Mouse (Mus musculus) Muller cell, postnatal 12 days (primary cell): Measurements from ENCODE around the gene Mansc1.

ENCODE experiments used
- DNase-seq: peaks from one replicate; pipeline ENCODE4 v3.0.0-alpha.2; 2015; ENCODE audit errors: inconsistent ontology term

The Mansc1 gene

DNA sequence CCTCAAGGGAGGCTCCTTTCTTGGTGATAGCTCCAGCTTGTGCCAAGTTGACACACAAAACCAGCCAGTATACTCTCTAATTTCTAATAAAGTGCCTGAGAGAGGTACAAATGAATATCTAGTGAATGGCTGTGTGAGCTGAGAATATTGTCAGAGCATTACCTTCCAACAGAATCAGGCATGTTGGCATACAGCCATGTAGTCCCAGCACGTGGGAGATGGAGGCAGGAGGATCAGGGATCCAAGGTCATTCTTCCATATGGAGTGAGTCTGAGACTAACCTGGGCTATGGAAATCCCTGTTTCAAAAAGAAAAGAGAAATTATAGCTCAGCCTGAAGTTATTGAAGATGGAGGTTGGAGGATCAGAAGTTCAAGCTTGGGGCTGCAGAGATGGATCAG is 33.0 kb downstream of the Mansc1 start:
- DNase-seq: no peak

DNA sequence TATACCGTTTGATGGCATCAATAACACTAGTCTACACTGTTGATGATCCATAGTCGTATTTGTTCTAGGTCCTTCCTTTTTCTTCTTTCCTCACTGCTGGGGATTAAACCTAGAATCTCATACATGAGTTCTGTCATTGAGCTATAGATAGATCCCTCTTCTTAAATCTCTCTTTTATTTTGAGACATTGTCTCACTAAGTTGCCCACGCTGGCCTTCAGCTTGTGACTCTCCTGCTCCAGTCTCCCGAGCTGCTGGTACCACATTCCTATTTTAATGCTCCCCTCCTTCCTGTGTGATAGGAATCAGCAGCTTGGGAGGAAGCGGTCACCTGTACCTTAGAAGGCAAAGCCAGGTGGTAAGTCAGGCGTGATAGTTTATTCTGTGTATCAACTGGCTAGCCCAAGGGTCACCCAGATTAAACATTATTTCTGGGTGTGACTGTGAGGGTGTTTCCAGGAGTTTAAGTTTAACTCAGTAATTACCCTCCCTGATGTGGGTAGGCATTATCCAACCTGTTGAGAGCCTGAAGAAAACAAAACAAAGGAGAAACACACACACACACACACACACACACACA is 34.5 kb downstream of the Mansc1 start:
- DNase-seq: no peak

DNA sequence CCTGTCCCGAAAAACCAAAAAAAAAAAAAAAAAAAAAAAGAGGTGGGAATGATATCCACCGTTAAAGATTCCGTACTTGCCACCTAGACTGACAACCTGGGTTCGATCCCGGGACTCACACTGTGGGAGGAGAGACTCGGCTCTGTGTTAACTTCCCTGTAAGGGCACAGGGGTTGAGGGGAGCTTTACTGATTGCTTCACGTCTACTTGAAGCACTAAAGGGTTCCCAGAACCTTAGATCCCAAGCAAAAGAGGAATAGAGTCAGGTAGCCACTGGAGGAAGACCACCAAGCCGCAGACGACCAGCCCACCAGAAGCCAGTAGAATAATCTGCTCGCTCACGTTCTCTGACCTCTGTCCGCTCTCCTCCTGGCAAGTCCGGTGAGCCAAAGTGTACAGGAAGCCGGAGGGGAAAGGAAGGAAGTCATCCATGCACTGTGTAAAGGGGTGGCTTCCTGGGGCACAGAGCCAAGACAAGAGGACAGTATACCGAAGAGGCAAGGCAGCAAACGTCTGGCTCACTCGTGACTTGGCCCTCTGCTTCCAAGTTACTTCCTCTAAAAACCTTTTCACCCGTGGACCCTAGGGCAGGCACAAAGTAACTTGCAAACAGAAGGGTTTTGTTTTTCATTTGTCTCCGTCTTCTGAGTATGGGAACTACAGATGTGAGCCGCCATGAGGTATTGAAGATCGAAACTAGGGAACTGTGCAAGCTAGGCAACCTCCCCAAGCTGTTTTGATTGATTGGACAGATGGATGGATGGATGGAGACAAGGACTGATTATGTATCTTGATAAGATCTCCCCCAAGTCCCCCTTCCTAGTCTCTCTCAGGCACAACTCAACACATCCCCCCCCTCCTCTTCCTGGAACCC is 37.5 kb downstream of the Mansc1 start:
- no peak for DNase-seq

DNA sequence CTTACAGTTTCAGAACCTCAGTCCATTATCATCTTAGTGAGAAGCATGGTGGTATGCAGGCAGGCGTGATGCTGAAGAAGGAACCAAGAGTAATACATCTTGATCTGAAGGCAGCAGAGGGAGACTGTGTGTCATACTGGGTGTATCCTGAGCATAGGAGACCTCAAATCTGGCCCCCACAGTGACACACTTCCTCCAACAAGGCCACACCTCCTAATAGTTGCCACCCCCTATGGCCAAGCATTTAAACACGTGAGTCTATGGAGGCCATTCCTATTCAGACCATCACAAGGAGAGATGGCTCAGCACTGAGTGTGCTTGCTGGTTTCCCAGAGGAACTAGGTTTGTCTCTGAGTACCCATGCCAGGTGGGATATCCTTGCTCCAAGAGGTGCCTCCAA is 40.7 kb downstream of the Mansc1 start:
- no peak for DNase-seq

DNA sequence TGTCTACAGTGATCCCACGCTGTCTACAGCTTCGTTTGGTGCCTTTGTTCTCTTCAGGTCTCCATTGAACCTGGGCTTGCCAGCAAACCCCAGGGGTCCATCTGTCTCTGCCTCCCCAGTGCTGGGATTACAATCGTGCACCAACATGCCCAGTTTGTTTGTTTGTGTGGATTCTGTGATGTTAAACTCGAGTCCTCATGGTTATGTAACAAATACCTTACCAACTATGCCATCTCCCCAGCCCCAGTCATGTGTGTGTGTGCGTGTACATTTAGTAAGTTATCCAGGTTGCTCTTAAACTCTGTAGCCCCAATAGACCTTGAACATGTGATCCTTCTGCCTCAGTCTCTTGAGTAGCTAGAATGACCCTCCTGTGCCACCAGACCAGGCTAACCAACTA is 46.0 kb downstream of the Mansc1 start:
- no peak for DNase-seq

DNA sequence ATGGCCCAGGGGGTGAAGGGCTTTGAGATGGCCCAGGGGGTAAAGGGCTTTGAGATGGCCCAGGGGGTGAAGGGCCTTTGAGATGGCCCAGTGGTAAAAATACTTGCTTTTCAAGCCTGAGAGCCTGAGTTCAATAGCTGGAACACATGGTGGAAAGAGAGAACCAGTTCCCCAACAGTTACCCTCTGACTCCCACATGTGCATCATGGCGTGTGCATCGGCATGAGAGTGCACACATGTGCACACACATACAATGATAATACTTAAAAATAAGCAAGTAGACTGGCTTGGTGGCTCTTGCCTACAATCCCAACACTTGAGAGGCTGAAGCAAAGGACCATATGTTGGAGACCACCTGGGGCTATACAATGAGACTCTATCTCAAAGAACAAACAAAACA is 47.7 kb downstream of the Mansc1 start:
- no peak for DNase-seq

DNA sequence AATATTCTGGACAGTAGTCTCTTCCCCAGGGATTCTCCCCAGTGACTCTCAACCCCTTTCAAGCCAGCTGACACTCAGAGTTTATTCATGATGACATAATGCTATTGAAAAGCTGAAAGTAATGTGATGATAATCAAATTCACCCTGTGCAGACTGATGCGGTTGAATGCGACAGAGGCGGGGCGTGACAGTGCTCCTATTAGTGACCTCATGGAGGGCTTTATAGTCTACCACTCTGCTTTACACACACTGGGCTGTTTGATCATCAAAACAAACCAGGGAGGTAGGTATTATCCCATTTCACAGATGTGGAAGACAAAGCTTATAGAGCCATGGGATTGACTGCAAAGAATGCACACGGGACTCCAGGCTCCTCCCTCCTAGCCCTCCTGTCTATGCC is 50.2 kb downstream of the Mansc1 start:
- DNase-seq: no peak

DNA sequence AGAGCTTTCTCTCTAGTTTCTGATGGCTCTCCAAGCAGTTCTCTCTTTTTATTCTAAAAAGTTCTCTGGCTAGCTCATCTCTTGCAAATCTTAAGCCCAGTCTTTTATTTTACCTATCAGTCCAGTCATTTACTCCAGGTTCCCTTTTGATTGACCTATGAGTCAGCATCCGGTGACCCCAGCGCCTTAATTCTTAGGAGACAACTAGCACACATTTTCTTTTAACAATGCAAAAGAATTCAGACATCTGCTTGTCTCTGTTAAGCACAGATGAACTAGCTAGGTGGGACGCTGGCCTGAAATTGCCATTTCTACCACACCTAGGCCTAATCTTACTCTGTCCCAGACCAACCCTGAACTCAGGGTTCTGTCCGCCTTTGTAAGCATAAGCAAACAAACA is 52.8 kb downstream of the Mansc1 start:
- no peak for DNase-seq

DNA sequence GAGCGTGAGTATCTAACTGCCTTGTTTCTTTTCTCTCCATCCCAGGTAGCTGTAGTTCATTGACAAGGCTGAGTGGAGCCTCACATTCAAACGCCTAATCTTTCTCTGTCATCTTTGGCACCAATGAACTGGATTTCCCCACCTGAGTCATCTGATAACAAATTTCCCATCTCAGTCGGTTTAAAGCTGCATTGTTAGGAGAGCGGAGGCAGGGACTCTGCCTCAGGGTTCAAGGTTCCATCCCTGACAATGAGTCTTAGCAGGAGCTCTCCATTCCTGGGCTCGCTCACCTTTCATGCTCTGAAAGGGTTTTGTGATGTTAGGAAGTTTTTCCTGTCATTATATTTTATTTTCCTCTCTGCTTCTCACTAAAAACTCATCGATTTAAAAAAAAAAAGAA is 54.2 kb downstream of the Mansc1 start:
- no peak for DNase-seq

DNA sequence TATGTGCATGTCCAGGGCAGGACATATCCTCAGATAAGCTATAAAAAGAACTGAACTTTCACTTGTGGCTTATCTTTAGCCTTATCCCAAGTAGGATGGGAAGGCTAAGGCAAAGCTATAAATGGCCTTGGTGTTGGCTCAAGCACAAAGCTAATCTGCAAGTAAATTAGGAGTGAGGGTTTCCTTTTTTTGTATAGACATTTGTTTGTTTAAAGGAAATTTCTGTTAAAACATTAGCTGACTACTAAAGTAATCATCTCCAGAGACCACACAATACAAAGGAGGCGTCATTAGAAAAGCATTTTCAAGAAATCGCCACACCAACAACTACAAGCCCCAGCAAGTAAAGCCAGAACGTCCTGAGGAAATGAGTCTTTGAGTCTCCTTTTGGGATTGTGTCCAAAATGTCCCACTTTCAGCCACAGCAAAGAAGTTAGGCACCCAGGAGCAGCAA is 57.0 kb downstream of the Mansc1 start:
- DNase-seq: no peak

DNA sequence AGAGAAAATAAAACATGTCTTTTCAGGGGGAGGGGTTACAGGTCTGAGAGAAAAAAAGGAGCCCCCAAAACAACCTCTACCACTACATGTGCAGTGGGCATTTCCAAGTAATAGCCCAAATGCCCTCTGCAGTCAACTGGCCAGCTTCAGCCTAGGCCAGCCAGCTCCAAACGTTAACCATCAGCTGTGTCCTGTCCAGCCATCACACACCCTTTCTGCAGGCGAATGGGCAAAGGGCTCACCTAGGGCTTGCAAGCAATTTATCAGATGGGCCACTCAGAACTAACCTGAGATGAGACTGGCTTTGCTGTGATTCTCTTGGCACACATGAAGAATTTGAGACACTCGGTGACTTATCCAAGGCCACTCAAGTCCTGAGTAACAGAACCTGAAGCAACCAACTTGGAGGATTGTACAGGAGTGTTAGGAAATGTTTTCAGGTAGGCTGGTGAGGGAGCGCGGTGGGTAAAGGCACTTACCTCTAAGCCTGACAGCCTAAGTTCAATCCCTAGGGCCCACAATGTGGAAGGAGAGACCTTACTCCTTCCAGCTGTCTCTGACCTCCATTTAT is 64.2 kb downstream of the Mansc1 start:
- no peak for DNase-seq

DNA sequence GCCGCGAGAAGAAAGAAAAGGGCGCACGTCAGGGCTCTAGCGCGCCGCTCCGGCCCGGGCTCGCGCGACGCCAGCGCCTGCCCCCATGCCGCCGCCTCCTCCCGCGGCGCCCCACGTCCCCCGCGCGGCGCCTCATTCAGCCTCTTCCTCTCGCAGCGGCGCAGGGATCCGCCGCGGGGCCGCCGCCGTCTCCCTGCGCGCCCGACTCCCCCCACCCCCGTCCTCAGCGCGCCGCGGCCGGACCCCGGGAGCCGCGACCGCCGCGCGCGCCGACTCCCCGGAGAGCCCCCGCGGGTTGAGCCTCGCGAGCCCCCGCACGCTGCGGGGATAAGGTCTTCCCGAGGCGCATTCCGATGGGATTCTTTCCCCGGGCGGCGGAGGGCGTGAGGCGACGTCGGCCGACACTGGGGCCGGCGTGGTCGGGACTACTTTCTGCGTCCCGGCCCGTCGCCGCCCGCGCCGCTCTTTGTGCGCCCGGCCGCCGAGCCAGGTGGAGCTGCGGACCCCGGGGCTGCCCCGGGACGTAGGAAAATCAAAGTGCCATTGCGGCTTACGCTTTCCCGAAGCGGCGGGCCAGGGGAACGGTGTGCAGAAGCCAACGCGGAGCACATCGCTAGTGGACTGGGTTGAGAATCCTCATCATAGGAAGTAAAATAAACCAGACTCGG is 65.3 kb downstream of the Mansc1 start, which contains the start of gene Lrp6:
Gene Lrp6, minus strand, starts transcription at position 148 of the 668 bp plus-strand sequence.
- peak; percentile 96 for DNase-seq

DNA sequence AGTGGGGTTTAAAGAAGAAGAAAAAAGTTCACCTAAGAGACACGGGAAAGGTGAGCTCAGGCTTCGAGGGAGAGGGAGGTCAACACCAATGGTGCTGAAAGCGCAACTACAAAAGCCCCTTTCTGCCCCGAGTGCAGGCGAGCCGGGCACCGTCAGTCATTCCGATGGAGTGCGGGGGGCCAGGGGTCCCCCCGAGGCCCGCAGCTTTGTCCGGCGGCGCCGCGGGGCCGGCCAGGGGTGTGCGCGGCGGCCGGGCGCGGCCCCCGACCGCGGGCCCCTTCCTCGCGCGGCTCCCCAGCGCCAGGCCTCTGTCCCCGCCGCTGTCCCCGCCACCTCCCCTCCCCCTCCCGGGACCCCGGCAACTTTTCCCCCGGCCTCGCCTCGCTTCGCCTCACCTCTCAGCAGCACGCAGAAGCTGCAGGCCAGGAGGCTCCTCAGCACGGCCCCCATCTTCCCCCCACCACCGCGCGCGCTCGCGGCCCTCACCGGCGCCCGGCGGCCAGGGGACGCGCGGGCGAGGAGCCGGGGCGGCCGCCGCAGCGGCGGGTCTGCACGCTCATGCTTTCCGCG is 66.0 kb downstream of the Mansc1 start:
- no peak for DNase-seq

DNA sequence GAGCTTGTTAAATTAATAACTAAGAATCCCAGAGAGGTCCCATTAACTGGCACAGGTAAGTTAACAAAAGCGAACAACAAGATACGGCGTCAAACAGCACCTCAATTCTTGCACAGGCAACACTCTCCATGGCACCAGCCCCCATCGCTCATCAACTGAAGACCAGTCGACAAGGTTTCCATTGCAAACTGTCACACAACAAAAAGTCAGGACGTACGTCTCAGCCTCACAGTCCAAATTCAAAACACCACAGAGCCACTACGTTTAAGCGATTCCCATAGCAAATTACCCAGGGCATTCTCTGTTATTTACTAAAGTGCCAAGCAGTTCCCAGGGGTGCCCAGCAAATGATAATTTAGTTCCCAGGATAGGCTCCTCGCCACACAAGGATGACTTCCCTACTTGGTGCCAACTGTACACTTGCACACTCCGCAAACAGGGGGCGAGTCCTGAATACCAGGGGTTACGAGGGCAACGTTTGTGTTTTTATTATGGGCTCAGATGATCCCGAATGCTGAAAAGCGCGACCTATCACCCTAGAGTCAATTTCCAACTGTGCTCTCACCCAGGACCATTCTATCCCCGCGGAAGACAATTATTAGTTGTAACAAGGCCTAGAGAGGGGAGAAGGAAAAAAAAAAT is 66.6 kb downstream of the Mansc1 start:
- peak; percentile 27 for DNase-seq

DNA sequence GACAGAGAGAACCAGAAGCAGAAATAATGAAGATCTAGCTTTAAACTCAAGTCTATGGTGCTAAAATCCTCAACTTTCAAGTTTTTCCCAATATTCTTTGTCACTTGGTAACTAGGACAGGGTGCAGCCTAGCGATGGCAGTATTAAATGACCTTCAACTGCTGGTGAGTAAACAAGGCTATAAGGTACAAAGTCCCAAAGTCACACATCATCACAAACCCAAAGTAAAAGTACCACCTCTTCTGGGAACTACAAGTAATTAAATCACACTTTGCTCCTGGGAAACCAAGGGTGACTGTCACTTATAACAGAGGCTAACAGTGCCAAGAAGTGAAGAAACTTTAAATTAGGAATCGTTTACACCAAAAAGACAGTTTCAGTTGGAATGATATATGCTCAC is 67.7 kb downstream of the Mansc1 start:
- DNase-seq: no peak

DNA sequence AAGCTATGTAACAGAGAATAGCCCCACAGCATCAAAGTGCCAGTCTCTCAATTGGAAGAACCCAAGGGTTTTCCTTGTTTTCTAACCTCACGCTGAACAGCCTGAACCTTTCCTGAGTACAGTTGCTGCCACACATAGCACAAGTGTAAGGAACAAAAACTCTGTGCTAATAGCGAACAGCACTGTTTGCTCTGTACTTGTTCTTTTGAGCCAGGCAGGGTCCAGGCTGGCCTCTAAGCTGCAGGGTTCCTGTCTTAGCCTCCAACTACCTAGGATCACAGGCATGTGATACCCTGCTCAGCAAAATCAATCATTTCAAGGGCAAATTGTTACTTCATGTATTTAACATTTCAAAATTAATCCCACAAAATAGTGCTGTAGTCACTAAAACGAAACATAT is 72.7 kb downstream of the Mansc1 start:
- DNase-seq: no peak
